Mouse (Mus musculus) layer of hippocampus, postnatal 10 days (tissue): ENCODE results near the gene Ttc13. TPM values are rescaled to one million over a fixed set of nuclear protein-coding genes. Genes with fewer than 3 reads are reported as not detected.
A peak's percentile ranks its signal among the peaks of the same experiment; 100 is the strongest.

Experiments used
- DNase-seq, 2 experiments: peaks; one replicate each; pipeline ENCODE4 v3.0.0; 2021; ENCODE audit warnings: low spot score in 2 of 2
- total RNA-seq, 2 experiments: library from RNA; stranded (reverse); gene quantifications; 2 replicates each; pipeline ENCODE4 v1.2.3; 2021

Gene Ttc13
- total RNA-seq, 2 experiments from 2014 or later, result 59.3 to 61.0 TPM

DNA sequence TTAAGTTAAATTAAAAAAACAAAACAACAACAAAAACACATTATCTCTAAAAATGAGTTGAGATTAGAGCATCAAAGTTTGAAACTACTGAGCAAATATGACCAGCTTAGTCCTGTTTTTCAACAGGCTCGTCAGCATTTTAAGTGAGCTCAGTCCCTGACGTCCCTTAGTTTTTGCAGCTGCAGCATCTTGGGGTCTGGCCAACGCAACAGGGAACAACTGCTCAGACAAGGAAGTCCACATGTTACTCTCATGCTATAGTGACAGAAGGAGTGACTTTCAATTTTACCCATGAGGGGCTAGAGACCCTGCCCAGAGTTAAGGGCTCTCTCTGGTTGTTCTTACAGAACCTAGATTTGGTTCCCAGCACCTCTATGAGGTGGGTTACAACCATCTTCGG, 17.4 kb downstream of the Ttc13 start:
- DNase-seq, result no peak

DNA sequence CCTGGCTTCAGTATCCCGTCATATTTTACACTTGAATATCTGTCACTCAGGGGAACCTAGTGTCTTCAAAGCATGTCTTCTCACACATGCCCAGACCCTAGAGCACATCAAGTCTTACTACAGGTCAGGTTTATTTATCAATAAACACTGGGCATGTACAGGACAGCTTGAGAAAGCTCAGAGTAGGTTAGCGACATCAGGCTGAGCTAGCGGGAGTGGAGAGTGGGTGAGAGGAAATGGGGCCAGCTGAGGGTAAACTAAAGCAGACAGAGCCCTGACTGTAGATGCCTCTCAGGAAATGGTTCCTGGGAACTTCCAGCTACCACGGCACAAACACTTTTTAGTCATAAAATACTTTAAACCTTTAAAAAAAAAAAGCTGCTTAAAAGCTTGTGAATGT, 18.3 kb downstream of the Ttc13 start:
- no peak for DNase-seq

DNA sequence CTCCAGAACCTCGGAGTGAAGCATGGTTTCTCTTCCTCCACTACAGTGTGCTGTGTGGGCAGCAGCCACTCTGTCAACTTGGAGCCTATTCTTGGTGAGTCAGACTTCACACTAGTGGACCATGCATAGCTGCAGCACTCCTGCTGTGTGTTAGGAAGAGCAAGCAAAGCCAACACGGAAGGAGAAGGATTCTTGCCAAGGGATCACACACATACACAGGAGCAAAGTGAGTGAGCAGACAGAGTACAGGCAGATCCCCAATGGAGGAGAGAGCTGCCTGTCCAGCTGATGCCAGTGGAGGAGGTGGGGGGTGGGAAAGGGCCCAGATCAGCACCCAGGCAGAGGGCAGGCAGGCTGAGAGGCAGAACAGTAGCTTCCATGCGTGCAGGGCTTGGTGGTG, 19.6 kb downstream of the Ttc13 start:
- no peak for DNase-seq

DNA sequence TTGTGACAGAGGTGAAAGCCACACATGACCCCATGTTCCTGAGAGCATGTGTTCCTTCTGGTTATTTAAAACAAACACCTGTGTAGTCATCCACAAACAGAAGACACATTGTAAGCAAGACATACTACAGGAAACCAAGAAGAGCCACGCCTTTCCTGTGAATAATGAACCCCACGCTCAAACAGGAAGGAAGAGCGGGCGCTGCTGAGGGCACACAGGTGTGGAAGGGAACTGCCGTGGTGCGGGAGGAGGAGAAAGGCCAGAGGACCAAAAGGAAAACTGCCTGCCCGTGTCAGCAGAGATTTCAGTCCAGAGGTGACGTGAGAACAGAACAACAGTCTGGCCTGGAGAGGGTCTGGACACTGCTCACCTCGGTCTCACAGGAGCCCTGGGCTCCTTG, 20.8 kb downstream of the Ttc13 start:
- no peak for DNase-seq

DNA sequence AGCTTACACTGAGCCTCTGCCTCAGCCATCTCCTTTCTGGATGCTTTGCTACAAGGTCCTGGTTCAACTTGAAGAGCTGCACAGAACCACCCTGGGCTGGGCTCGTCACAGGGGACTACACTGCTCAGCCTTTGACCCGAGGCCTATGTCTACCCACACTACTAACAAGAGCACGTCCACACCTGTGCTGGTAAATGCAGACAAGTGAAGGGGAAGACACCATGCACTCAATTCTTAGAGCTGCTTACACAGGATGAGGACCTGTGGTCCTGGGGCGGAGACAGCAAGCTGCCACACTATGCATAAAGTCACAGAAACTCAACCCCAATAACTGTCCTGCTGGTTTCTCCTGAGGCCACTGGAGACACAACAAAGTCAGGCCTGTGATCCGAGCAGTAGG, 21.5 kb downstream of the Ttc13 start:
- no peak for DNase-seq

DNA sequence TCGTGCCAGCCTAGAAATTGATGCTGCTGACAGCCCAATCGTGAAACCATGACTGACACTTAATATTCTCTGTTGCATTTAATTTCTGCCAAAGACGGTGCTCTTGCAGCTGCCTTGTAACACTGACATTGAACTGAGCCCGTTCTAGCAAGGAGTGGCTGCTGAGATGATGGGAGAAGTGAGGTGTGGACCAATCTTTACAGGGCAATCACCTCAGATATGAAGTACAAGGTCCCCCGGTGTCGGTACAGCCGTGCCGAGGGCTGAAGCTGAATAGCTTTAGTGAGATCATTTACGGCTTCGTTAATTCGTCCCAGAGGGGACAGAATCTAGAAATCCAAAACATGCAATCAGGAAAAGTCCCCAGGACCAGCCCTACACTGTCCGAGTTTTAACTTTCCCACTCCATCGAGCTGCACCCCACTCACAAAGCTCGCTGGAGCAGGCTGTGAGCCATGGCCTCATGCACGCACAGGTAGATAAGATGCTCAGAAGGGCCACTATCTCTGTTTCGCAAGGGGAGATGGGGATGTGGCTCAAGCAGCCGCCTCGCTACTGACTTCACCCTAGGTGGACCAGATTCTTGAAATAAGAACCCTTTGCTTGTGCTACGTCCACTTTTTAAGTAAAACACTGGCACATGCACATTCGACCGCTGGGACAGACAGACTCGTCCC, 26.2 kb downstream of the Ttc13 start:
- no peak for DNase-seq

DNA sequence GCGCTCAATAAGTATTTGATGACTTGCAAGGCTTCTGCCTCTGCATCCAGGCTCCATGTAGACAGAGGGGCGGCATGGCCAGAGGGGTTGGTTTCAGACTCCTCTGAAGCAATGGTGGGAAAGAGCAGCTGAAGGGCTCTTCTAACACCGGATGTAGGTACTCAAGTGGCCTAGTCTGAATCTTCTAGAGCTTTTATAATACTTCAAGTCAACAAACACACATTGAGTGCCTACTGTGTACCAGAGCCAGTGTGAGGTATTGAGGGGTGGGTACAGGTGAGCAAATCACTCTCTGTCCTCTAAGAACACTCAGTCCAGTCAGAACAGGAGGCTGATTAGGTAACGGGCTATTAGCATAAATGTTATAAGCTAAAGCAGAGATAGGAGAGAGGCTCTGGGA, 30.1 kb downstream of the Ttc13 start:
- DNase-seq, result no peak

DNA sequence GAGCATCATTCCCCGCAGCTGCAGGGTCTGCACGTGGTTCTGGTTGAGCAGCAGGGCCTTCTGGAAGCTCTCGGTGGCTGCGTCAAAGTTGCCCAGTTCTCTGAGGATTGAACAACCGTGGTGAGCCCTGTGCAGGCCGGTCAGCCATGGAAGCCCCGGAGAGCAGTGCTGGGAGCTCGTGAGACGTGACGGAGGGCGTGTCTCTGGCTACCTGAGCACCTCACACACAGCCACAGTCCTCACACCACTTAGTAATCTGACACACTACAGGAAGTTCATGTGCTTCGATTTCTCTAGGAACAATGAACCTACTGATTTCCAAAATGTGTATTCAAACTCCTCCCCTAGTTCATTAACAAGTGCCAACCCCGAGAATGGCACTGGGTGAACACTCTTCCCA, 32.9 kb downstream of the Ttc13 start:
- DNase-seq, result no peak

DNA sequence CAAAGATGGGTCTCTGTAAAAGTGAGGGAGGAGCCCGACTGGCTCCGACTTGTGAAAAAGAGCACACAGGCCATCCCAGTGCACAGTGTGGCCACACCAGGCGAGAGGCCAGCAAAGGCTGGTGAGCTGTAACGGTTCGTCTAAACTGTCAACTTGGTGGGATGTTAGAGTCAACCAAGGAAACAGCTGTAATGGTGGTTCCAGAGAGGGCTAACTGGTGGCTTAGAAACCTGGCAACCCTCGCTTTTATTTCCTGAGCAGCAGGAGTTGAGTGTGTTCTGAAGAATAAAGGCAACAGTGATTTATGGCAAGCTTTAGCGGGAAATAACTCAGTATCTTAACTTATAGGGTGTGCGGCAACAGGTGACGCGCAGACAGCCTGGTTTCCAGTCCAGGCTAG, 39.6 kb downstream of the Ttc13 start:
- DNase-seq, result no peak

DNA sequence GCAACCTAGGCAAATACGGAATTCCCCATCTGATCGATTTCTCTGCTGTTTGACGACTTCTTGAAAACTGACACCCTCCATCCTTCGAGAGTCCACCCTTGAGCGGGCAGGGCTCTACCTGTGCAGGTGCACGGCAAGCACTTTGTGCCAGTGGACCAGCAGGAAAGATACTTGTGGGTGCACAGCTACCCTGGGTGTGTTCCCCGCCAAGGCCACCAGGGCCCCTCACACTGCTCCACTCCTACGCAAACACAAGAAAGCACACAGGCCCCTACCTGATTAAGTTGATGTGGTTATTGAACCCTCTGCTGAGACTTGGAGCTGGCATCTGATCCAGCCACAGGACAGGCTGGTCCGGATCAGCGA, 40.0 kb downstream of the Ttc13 start:
- no peak for DNase-seq

DNA sequence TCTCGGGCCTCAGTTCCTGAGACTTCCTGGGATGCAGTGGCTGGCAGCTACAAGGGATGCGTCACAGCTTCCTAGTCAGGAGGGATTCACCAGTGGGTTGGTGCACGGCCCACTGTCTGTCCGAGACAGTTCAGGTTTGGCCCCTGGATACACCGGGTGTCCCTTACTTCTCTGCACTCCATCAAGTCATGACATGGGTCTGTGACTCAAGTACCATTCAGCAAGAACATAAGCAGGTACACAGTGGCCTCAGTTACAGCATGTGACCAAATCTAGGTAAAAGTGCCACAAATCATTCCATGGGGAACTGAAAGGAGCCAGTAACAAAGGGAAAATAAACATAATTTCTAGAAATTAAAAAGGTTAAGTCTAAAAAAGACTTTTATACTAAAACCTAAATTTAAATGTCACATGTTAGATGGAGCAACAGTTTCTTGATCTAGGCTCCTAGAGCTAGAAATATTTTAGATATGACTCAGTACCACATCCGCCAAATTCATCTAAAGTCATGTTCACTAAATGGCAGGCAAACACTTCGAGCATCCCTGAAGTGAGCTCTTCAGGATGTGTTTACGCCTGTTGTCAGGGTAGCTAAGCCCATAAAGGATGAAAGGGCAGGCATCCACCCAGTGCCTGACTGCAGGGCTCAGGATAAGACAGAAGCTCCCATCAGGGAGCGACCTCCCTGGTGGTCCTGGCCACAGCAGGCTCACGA, 40.5 kb downstream of the Ttc13 start:
- no peak for DNase-seq

DNA sequence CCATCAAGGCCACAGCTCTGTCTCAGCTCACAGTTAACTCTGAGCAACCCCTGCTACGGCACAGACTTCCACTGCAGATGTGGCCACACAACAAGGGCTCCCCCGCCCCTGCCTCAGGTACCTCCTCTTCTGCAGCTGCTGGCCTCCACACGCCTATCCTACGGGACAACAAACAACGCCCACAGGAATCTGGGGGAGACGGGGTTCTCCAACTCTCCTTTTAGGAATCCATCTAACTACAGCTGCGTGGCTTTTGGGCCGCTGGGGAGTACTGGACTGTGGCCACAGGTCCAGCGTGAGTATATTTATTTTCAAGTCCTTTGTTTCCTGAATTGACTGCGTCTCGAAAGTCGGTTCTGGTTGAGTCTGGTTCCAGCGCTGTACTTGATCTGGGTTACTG, 43.5 kb downstream of the Ttc13 start:
- no peak for DNase-seq

DNA sequence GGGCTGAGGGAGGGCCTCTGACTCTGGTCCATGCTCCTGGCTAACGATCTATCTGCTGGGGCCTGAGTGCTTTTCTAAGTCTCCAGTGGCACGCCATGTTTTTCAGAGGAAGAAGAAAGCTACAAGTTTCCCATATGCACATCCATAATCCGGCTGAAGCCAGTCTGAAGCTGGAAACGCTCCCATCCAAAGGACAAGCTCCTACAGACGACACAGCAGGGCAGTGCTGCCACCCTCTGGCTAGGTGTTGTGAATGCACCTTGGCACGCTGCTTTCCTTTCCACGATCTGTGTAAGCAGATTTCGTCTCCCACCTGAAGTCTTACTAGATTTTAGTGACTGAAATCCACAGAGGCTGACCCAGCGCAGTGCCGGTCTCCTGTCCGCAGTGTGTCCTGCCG, 44.3 kb downstream of the Ttc13 start:
- DNase-seq, result peak; percentile 92 to 93

DNA sequence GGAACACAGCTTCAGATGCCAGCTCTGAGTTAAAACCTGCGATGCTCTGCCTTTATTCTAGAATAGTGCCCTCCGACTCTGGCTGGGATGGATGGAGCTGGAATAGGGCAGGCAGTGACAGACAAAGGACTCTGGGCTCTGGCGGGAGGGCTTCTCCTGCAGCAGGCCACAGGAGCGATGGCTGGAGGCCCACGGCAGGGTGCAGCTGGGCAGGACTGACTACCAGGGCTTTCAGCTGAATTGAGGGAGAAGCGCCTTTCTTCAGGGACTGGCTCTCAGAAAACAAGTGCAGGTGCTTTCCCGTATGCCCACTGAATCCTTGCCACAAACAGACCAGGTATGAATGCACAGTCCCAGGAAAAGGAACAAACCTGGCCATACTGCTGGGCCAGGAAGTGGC, 44.7 kb downstream of the Ttc13 start:
- DNase-seq, result peak; percentile 57 to 62

DNA sequence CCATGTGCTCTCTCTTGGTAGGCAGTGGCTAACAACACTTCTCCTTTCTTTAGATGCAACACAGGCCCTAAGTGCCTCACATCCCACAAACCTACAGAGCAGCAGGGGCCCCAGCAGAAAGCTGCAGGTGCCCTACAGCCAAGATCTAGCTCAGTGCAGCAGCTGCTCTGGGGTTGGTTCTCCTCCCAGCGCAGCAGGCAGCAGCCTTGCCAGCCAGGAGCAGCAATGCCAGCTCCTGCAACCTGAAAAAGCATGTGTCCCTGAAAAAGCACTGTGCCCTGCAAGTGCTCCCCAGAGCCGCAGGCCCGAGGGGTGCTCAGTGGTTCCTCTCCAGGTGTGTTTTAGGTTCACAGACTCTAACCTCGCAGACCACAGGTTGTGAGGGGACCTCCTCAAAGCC, 45.1 kb downstream of the Ttc13 start:
- DNase-seq, result peak; percentile 37 to 63

DNA sequence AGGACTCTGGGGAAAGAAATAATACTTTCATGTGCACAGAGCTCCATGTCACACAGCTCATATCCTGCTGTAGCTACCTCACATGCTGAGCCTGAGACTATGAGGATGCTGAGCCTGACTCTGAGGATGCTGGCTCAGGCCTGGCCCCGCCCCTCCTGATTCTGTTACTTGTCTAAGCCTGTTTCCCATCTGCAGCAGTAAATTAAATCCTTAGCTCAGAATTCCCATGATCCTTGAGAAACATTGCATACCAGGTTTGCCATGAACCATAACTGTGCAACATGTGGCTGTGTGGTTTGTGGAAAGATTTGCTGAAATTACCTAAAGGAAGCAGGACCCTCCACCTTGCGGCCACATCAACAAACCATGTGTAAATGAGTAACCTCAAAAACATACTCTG, 49.4 kb downstream of the Ttc13 start:
- DNase-seq, result no peak

DNA sequence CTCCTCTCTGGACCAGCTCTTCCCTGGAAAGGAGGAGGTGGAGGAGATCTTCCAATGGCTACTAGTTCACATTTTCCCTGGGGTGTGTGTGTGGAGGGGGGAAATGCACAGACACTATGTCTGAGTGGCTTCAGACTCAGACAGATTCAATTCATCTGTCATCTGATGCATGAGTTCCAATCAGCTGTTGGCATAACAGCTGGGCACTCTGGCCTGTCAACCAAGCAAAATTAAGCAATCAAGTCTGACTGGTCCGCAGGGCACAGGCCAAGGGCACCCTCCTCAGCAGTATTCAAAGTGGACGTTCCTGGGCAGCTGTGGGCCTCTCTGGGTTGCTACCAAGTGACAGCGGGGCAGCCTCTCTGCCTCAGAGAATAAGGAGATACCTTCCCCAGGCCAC, 53.0 kb downstream of the Ttc13 start:
- DNase-seq, result no peak

DNA sequence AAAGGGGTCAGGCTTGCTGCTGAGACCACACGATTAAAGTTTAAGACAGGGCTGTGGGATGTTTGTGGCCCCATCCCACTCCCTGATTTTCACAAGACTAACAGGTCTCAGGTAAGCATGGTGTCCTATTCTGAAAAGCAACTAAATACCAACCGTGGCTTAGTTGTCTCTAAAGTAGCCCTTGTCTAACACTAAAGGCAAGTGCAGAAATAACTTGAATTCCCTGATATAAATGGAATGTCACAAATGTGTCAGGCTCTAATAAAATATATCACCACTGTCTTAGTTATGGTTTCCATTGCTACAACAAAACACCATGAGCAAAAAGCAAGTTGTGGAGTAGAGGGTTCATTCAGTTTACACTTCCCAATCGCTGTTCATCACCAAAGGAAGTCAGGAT, 57.4 kb downstream of the Ttc13 start:
- DNase-seq, result no peak

DNA sequence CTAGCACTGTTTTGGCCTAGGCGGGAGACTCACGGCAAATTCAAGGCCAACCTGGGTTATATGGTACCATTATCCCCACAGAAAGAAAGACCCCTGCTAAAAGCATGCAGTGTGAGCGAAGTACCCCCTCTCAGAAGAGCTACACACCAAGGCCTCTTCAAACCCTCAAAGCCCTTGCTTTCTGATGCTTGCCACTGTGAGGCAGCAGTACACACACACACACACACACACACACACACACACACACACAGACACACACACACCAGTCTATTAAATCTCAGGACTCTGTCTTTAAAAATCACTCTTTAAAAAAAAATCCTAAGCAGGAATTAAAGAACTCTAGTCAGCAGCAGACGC, 57.9 kb downstream of the Ttc13 start:
- DNase-seq, result no peak

DNA sequence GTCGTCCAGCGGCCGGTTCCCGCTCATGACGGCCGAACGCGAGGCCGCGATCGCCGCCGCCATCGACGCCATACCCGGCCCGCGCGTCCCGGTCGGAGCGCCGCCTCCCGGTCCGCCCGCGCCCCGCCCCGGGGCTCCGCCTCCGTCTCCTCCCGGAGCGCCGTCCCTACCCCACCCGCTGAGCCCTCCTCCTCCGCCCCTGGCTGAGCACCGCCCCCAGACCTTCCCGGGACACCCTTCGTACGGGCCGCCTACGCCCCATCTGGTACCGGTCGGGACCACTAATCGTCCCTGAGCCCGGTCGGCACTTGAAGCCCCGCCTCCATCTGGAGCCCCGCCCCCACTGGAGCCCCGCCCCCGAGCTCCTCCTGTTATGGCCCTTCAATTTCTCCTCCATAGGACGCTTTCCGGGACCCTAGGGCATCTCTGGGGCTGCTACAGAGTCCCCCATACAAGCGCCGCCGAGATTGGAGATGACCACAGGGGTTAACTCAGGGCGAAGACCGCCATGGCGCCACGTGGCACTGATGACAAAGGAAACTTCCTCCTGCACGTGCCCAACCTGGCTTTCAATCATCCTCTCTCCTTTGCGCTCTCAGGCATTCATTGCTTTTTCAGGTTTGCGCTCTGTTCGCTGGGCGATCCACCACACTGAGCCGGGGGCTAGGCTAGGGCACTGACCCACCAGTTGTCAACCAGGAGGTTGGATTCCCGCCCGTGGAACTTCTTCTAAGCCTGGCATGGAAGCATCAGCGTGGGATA, 58.5 kb downstream of the Ttc13 start, which contains the start of gene 2310022B05Rik:
2310022B05Rik (minus strand) TSS at position 258 of the 762 bp plus-strand sequence.
- peak; percentile 87 to 88 for DNase-seq

DNA sequence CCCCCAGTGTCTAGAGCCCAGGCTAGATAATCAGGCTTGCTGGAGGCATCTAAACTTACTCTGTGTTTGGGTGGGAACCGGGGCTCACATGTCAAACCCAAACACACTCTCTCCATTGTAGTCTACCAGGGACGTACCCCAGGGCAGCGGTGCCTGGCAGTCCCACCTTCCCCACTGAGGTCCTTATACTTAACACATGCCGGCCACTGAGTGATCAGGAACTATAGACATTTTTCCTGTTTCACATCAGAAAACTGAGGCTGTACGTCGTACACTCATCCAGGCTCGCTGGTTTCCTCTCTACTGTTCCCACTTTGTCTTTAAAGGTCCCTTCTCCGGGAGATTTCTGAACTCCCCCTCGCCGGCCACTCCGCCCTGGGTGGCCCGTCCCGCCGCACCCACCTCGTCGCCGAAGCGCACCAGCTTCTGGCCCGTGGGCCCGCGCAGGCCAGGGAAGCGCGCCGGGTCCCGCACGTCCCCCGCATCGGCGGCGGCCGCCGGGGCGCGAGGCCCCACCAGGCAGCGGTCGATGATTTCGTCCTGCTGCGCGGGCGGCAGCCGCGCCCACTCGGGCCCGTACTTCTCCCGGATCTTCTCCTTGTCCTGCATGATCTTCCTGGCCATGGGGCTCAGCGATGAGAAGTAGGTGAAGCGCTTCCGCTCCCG, 59.2 kb downstream of the Ttc13 start:
- no peak for DNase-seq

DNA sequence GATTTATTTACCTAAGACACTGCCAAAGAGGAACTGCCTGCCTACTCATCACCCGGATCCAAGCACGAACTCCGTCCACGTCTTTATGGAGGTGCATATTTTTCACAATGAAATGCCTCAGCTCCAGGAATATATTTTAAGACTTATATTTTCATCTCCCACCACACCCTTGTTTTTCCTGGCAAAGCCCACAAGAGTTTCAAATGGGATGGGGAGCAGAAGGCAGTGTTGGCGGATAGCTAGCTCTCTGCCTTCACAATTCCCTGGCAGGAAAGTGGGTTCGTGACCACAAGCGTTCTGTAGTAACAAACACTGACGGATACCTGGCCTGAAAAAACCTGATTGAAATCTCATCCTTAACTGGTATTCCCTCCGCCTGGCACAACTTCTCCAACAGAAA, 60.0 kb downstream of the Ttc13 start:
- no peak for DNase-seq
